Mouse (Mus musculus) thymus, adult 2 months (tissue): ENCODE results near the gene Krtap8-1.

Experiments
- CTCF ChIP-seq: fragments of 200-500 bp; IDR thresholded peaks from 2 replicates; pipeline ENCODE4 v1.5.1; 2012; ENCODE audit warnings: mild to moderate bottlenecking, control low read depth, low read length, moderate library complexity, borderline replicate concordance; ENCODE audit not compliant: control insufficient read depth, poor library complexity, insufficient read depth; ENCODE audit errors: extremely low read depth
- POLR2A ChIP-seq: fragments of 200-500 bp; IDR thresholded peaks from 2 replicates; pipeline ENCODE4 v1.6.1; 2012; ENCODE audit warnings: mild to moderate bottlenecking, low read length, control low read depth, moderate library complexity; ENCODE audit not compliant: control insufficient read depth, poor library complexity, insufficient read depth; ENCODE audit errors: extremely low read depth

DNA sequence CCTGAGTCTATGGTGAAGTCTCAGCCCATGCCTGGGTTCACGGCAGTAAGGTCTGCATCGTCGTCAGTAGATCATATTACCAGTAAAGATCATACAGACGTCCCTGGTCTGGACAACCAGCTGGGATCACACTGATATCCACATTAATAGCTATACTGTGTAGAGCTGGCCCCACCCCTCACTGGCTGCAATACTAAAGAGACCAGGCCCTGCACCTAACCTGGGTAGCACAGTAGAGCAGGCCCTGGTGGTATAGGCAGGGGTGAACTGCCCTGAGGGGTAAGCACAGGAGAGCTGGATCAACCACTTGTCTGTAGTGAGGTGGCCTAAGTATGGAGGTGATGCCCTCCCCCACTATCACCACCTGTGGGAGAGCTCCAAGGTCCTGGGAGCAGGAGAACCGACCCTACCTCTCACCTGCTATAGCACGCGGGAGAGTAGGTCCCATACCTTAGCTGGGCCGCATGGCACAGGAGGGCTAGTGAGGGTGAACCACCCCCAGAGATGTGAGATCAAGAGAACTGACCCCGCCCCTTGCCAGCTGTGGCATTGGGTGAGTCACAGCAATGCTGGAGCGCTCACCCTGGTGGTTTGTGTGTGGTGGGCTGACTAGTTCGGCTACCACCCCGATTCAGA lies 10.0 kb downstream of the Krtap8-1 start:
- TF ChIP-seq CTCF: no peak
- no peak for TF ChIP-seq POLR2A
